Mouse (Mus musculus): Measurements from ENCODE around the gene Zswim5. TPM values are rescaled to one million over a fixed set of nuclear protein-coding genes. Genes with fewer than 3 reads are reported as not detected.
A peak's percentile ranks its signal among the peaks of the same experiment; 100 is the strongest.
"Not testable (repeated sequence)": the region's sequence is repeated elsewhere in the genome, so short reads cannot be mapped to it uniquely, and the experiment has no call there.

The Zswim5 gene
- polyA plus RNA-seq (2012; rRNA removed), result 1.9 and 2.6 TPM in 2 replicates

DNA sequence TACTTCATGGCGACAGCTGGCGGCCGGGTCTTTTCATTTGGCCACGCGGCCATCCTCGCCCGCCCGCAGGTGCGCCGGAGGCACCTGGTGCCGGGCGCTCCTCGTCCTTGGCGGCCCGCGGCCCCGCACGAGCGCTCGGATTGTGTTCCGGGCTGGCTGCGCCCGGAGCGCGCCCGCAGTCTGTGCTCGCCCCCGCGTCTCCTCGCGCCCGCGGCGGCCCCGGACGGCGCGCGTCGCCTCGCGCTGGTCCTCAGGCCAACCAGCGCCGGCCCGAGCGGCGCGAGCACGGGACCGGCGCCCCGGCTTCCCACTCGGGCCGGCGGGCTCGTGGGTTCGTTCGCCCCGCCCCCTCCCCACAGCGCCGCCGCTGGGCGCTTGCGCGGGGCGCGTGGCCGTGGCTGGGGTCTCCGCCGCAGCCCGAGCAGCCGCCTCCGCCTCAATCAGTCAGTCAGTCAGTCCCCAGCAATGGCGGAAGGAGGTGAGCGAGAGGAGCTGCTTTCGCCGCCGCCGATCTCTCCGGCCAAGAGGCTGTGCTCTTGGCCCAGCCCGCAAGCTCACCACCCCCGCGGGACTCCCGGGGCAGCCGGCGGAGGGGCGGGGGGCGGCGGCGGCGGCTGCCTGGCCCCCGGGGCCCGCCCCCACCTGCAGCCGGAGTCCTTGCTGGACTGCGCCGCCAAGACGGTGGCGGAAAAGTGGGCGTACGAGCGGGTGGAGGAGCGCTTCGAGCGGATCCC is at the start of gene Zswim5:
Zswim5 (plus strand) TSS at position 382 of the 734 bp plus-strand sequence.
- Histone ChIP-seq H3K4me3 (replicated peaks; ENCODE audit: extremely low read depth, low read depth, low read length) (peak within 1 kb of the TSS; percentile 80), H3K4me1 (ENCODE audit: control insufficient read depth, insufficient read depth, low read length) (peaks cover 2% of the 10 kb centered on the region)
- DNase-seq, result peak; percentile 67
- TF ChIP-seq CTCF (IDR thresholded peaks at IDR 0.05; ENCODE audit: insufficient read depth, low read length), result no peak
- TF ChIP-seq POLR2A (IDR thresholded peaks at IDR 0.05; ENCODE audit: borderline replicate concordance, extremely low read depth, low read depth, low read length), result no peak
- under 1% methylated on average over 104 of the region's 104 CpGs for WGBS

DNA sequence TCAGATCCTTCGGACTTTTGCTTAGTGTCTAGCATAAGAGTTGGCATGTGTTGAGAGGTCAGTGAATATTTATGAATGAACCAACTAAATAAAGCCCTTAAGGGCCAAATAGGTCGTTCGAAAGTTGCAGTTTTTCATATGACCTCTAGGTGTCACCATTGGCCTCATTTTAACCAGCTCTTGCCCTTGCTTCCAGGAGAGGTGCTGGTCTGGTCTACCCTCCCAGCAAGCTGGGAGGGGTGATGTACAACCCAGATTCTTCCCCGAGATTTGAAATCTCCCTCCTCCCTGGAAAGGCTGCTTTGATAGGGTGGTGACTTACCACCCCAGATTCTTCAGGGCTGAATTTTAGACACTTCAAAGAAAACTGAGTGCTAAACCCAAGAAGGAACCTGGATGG is 49.4 kb upstream of the Zswim5 start:
- TF ChIP-seq POLR2A (IDR thresholded peaks at IDR 0.05; ENCODE audit: borderline replicate concordance, extremely low read depth, low read depth, low read length), result no peak
- peak; percentile 66 for TF ChIP-seq CTCF (IDR thresholded peaks at IDR 0.05; ENCODE audit: insufficient read depth, low read length)
- Histone ChIP-seq H3K4me1 (ENCODE audit: control insufficient read depth, insufficient read depth, low read length) (no peaks in the 10 kb centered on the region), H3K4me3 (replicated peaks; ENCODE audit: extremely low read depth, low read depth, low read length) (no peak overlapping the region)
- under 1% methylated on average over 4 of the region's 4 CpGs for WGBS
- DNase-seq, result peak; percentile 20

DNA sequence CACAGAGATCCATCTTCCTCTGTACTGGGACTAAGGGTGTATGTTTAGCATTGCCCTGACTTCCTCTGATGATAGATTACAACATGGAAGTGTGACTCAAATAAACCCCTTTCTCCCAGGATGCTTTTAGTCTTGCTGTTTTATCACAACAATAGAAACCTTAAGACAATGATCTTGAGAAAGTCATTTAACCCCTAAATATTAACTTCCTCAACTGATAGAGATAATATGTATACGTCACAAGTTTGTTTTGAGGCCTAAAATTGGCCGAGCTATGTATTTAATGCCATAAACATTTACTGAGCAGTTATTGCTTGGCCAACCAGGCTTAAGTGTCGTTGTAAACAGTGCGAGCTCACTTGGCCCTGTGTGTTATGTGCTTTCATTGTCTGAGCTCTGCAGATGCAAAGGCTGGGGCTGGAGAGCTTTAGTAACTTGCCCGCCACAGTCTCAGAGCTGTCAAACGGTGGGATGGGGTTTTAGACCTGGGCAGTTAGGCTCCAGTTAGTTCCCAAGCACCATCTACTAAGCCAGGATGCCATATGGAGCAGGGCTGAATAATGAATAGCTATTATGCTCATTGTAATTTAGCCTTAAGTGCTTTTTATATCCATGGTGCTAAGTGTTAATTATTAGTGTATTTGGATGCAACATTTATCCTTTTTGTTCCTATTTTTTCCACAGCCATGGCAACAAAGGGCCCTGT is 47.7 kb upstream of the Zswim5 start:
- no peak overlapping the region for H3K4me3 ChIP-seq (replicated peaks; ENCODE audit: extremely low read depth, low read depth, low read length)
- 36% methylated on average over 6 of the region's 6 CpGs for WGBS
- TF ChIP-seq POLR2A (IDR thresholded peaks at IDR 0.05; ENCODE audit: borderline replicate concordance, extremely low read depth, low read depth, low read length), result no peak
- TF ChIP-seq CTCF (IDR thresholded peaks at IDR 0.05; ENCODE audit: insufficient read depth, low read length), result no peak
- no peak for DNase-seq
- no peaks in the 10 kb centered on the region for H3K4me1 ChIP-seq (ENCODE audit: control insufficient read depth, insufficient read depth, low read length)

DNA sequence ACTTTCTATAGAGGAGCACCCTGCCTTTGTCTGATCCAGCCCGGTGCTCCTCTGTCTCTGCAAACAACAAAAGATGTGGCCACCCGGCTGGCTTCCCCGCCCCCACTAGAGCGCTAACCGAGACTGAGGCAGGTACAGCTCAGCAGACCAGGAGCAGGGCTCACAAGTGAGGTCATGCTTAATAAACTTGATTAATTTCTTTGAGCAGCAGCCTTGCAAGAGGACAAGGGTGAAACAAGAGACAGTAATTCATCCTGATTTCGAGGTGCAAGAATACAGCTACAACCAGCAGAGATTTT is 47.2 kb upstream of the Zswim5 start:
- WGBS, result 42% methylated on average over 6 of the region's 6 CpGs
- Histone ChIP-seq H3K4me1 (ENCODE audit: control insufficient read depth, insufficient read depth, low read length) (no peaks in the 10 kb centered on the region), H3K4me3 (replicated peaks; ENCODE audit: extremely low read depth, low read depth, low read length) (no peak overlapping the region)
- no peak for TF ChIP-seq CTCF (IDR thresholded peaks at IDR 0.05; ENCODE audit: insufficient read depth, low read length)
- TF ChIP-seq POLR2A (IDR thresholded peaks at IDR 0.05; ENCODE audit: borderline replicate concordance, extremely low read depth, low read depth, low read length), result no peak
- no peak for DNase-seq

DNA sequence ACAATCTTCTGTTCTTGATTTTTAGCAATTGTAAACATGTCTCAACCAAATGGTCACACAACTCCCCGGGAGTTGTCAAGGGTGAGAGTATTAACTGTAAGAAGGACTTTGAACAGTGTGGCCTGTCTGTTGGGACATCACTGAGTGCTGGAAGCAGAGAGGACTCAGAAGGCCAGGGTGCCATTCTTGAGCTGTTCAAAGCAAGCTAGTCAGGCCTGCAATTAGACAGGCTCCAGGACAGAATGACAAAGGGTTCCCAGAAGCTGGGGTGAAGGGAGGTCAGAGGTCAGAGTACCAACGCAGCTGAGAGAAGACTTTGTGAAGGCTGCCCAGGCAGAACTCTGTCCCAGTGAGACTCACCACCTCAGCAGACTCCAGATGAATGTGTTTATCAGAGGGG is 38.2 kb upstream of the Zswim5 start:
- Histone ChIP-seq H3K4me3 (replicated peaks; ENCODE audit: extremely low read depth, low read depth, low read length) (no peak overlapping the region), H3K4me1 (ENCODE audit: control insufficient read depth, insufficient read depth, low read length) (no peaks in the 10 kb centered on the region)
- DNase-seq, result no peak
- no peak for TF ChIP-seq CTCF (IDR thresholded peaks at IDR 0.05; ENCODE audit: insufficient read depth, low read length)
- no peak for TF ChIP-seq POLR2A (IDR thresholded peaks at IDR 0.05; ENCODE audit: borderline replicate concordance, extremely low read depth, low read depth, low read length)
- 55% methylated on average over 2 of the region's 2 CpGs for WGBS

DNA sequence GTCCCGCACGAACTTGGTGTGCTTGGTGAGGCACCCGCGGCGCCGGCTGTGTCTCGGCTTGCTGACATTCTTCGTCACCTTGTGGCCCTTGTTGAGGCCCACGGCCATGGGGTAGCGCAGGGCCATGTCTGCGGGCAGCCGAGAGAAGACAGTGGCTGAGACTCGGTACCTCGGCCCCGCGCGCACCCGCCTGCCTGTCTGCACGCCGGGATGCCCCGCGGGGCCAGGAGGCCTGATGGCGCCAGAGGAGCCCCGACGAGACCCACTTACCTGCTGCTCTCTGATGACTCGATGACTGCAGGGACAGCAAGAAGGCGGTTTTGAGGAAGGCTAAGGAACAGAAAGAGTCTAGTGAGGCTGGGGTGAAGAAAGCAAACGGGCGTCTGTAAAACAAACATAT is 37.1 kb upstream of the Zswim5 start:
- WGBS, result 26% methylated on average over 24 of the region's 29 CpGs
- DNase-seq; H3K4me3 ChIP-seq (replicated peaks; ENCODE audit: extremely low read depth, low read depth, low read length); H3K4me1 ChIP-seq (ENCODE audit: control insufficient read depth, insufficient read depth, low read length): not testable (repeated sequence)

DNA sequence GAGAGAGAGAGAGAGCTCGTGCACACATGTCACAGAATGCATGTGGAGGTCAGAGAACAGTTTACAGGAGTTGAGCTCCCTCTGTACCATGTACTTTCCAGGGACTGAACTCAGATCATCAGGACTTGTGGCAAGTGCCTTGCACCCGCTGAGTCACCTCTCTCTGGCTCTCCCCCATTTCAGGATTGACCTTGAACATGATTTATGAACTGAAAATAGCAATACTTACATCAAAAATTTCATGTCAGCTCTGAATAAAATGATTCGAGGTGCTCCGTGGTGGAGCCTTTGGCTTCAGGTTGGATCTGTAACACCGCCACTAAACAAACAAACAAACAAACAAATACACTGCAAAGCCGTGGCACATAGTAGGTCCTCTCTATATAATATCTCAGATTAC is 36.3 kb upstream of the Zswim5 start:
- WGBS, result 81% methylated on average over 6 of the region's 6 CpGs
- TF ChIP-seq CTCF (IDR thresholded peaks at IDR 0.05; ENCODE audit: insufficient read depth, low read length), result no peak
- no peak for TF ChIP-seq POLR2A (IDR thresholded peaks at IDR 0.05; ENCODE audit: borderline replicate concordance, extremely low read depth, low read depth, low read length)
- Histone ChIP-seq H3K4me3 (replicated peaks; ENCODE audit: extremely low read depth, low read depth, low read length) (no peak overlapping the region), H3K4me1 (ENCODE audit: control insufficient read depth, insufficient read depth, low read length) (no peaks in the 10 kb centered on the region)
- no peak for DNase-seq

DNA sequence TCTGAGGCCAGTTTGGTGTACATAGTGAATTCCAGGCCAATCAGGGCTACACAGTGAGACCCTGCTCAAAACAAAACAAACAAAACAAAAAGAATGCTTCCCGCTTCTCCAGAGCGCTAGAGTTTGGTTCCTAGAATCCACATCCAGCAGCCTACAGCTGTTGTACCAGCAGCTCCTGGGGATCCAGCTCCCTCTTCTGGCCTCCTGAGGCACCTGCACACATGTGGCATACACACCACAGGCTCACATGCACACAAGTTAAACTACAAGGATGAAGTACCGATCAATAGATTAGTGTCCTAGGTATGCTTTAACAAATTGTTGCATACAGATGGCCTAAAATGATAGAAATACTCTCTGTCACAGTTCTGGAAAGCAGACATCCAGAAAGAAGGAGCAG is 32.9 kb upstream of the Zswim5 start:
- 94% methylated on average over 3 of the region's 3 CpGs for WGBS
- Histone ChIP-seq H3K4me1 (ENCODE audit: control insufficient read depth, insufficient read depth, low read length) (no peaks in the 10 kb centered on the region), H3K4me3 (replicated peaks; ENCODE audit: extremely low read depth, low read depth, low read length) (no peak overlapping the region)
- DNase-seq, result no peak
- TF ChIP-seq POLR2A (IDR thresholded peaks at IDR 0.05; ENCODE audit: borderline replicate concordance, extremely low read depth, low read depth, low read length), result no peak

DNA sequence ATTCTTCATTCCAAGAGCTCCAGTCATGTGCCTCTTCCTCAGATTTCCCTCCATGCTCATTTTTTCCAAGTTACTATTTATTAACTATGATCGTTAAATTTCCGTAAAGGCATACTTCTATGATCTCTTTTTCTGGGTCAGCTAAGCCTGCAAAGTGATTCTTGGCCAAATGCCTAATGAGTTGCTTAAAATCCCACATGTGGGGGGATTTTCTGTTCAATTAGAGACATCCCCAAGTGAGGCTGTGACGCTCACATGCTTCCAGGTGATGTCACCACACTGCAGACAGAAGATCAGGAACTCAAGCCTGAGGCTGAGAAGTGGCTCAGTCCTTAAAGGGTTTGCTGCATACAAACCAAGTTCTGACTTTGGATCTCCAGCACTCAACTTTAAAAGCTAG is 27.3 kb upstream of the Zswim5 start:
- H3K4me3 ChIP-seq (replicated peaks; ENCODE audit: extremely low read depth, low read depth, low read length), result no peak overlapping the region
- H3K4me1 ChIP-seq (ENCODE audit: control insufficient read depth, insufficient read depth, low read length), result no peaks in the 10 kb centered on the region
- 77% methylated on average over 3 of the region's 3 CpGs for WGBS
- DNase-seq, result no peak
- TF ChIP-seq POLR2A (IDR thresholded peaks at IDR 0.05; ENCODE audit: borderline replicate concordance, extremely low read depth, low read depth, low read length) (no peak), CTCF (IDR thresholded peaks at IDR 0.05; ENCODE audit: insufficient read depth, low read length) (no peak)

DNA sequence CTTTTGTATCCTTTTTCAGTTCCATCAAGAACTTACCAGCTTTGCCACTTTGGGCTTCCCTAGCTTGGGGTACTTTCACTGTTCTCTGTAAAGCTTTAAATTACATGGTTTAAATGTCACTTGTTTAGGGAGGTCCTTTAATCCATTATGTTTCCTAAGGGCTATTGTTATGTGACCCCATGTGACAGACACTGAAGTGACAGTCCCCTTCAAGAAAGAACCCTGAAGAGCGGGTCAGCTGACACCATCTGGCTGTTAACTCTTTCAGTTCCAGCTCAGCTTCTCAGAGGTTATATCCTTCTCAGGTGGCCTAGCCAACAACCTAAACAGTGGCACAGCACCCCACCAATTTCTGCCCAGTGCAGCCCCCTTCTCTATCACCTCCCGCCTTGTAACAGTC is 22.9 kb upstream of the Zswim5 start:
- TF ChIP-seq CTCF (IDR thresholded peaks at IDR 0.05; ENCODE audit: insufficient read depth, low read length), result no peak
- no peak for TF ChIP-seq POLR2A (IDR thresholded peaks at IDR 0.05; ENCODE audit: borderline replicate concordance, extremely low read depth, low read depth, low read length)
- no peak for DNase-seq
- H3K4me1 ChIP-seq (ENCODE audit: control insufficient read depth, insufficient read depth, low read length), result no peaks in the 10 kb centered on the region
- no peak overlapping the region for H3K4me3 ChIP-seq (replicated peaks; ENCODE audit: extremely low read depth, low read depth, low read length)
- WGBS, result 23% methylated on average over 2 of the region's 2 CpGs

Data from lung, adult 2 months (tissue).